Mouse (Mus musculus): ENCODE measurements around the gene Zfp68.

DNA sequence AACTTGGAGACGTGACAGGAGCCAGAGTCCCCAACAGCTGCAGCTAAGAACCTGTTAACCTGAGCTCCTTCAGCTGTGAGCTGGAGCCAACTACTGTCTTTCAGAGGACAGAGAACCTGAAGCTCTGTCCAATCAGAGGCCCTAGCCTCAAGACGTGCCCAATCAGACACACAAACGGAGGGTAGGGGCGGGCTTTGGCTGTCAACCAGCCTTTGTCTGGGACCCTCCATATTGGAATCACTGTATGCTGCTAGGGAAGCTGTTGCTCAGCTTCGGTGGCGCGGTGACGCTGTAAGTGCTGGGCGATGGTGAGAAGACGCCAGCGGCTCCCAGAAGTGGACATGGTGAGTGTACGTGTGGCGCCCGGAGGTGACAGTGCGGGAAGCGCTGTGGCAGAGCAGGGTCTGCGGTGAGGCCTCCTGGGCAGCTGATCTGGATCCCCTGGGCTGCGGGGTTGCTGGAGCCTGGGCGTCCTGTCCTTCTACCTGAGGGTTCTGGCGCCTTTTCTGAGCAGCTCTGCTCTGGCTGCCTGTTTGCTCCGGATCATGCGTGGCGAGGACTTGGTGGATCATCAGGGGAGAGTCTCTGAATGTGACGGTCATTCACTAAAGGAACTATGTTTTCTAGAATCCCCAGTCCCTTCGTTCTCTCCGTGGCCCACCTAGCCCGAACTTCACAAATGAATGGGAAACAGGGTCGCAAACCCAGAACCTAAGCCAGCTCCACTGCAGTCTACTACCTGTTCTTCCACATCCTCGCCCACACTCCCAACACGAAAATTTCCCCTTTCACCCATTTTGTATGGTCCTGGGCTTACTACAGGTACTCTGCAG lies 3.3 kb upstream of the Zfp68 start, which contains the start of gene A430033K04Rik:
- peak; percentile 3 for TF ChIP-seq POLR2A (IDR thresholded peaks at IDR 0.05; ENCODE audit: low read depth, low read length)
- no peak for TF ChIP-seq CTCF (conservative IDR thresholded peaks at IDR 0.05; ENCODE audit: insufficient read depth, insufficient read length, low read depth, low read length)

Data from kidney, adult 2 months (tissue).